Mouse (Mus musculus): Measurements from ENCODE around the gene Ryr1. TPM values are rescaled to one million over a fixed set of nuclear protein-coding genes. Genes with fewer than 3 reads are reported as not detected.
A peak's percentile ranks its signal among the peaks of the same experiment; 100 is the strongest.

Gene Ryr1
- polyA plus RNA-seq, 1 experiment from 2014 or later: 5.0 TPM

DNA sequence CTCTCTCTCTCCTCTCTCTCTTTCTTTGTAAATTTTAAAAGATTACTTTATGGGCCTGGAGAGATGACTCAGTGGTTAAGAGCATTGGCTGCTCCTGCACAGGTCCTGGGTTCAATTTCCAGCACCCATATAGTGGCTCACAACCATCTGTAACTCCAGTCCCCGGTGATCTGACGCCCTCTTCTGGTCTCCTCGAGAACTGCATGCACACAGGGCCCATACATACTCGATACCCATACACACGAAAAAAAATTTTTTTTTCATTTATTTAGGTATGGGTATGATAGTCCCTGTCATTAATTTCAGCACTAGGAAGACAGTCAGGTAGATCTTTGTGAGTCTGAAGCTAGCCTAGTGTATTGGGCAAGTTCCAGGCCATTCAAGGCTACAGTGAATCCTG lies 83.8 kb downstream of the Ryr1 start:
- Histone ChIP-seq H3K27me3 (replicated peaks; ENCODE audit: control insufficient read depth, insufficient read depth, low read length) (no peaks in the 10 kb centered on the region), H3K4me3 (ENCODE audit: low read depth, low read length) (no peak overlapping the region), H3K9me3 (replicated peaks; ENCODE audit: control insufficient read depth, low read length) (no peaks in the 10 kb centered on the region), H3K4me2 (ENCODE audit: low read length) (peak overlapping the region; percentile 76; the same call in 1 of the 2 replicates), H3K4me1 (ENCODE audit: control insufficient read depth, insufficient read depth, low read length) (peaks cover 12% of the 10 kb centered on the region), H3K36me3 (ENCODE audit: control insufficient read depth, insufficient read depth, low read length) (no peaks in the 10 kb centered on the region), H3K27ac (ENCODE audit: low read depth, low read length) (no peak overlapping the region), H3K9ac (ENCODE audit: low read length) (no peak overlapping the region)
- WGBS: 80% methylated on average over 5 of the region's 5 CpGs
- no peak for ATAC-seq
- no peak for DNase-seq (ENCODE audit: low spot score)

DNA sequence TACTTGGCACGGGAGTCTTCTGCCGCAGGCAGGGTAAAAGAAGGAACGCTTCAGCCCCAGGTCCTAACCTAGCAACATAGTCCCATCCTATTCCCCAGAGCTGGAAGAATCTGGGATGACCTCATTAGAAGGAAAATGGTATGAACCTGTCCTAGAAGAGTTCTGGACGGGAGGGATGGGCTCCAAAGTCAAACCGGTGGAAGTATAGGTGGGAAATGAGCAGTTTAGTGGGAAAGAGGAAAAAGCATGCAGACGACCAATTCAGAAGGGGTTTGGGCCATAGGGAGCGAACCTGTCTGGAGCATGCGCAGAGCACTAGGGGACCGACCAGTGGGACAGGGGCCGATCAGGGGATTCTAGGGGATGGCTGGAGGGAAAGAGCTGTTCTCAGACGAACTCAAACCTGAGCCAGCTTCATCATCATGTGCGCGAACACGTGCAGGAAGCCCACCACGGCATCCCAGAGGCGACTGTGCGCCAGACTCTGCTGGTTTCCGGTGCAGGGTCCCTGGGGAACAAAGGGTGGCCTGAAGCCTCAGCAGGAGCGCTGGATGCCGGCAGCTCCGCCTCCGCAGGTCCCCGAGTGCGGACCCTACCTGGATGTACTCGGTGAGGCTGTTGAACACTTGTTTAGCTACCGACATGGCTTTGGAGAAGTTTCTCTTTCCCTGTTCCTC lies 84.9 kb downstream of the Ryr1 start:
- H3K4me3 ChIP-seq (ENCODE audit: low read depth, low read length): peak overlapping the region; percentile 36
- peak overlapping the region; percentile 63 for H3K9ac ChIP-seq (ENCODE audit: low read length)
- 4% methylated on average over 26 of the region's 26 CpGs for WGBS
- H3K4me1 ChIP-seq (ENCODE audit: control insufficient read depth, insufficient read depth, low read length): peaks cover 12% of the 10 kb centered on the region
- ATAC-seq: peak; percentile 74
- H3K27me3 ChIP-seq (replicated peaks; ENCODE audit: control insufficient read depth, insufficient read depth, low read length): no peaks in the 10 kb centered on the region
- H3K4me2 ChIP-seq (ENCODE audit: low read length): peak overlapping the region; percentile 76
- DNase-seq (ENCODE audit: low spot score): peak; percentile 58
- 0 out of 2 replicates have a peak overlapping the region, but pooled peaks have one; percentile 39 for H3K27ac ChIP-seq (ENCODE audit: low read depth, low read length)
- H3K9me3 ChIP-seq (replicated peaks; ENCODE audit: control insufficient read depth, low read length): no peaks in the 10 kb centered on the region
- H3K36me3 ChIP-seq (ENCODE audit: control insufficient read depth, insufficient read depth, low read length): no peaks in the 10 kb centered on the region

DNA sequence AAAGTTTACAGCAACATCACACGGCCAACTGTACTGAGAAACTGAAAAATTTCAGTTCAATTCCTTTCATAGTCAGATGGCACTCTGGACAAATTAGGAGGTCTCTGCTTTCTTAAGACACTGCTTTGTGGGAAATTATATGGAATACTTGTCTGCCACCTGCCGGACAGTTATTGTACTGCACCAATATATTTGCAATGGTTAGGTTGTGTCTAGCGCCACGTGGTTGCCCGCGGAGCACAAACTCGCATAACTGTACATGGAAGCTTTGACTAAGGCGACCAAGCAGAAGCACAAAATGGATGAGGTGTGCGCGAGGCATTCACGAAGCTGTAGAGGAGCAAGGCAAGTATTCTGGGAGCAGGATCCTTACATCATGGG lies 85.4 kb downstream of the Ryr1 start:
- Histone ChIP-seq H3K9me3 (replicated peaks; ENCODE audit: control insufficient read depth, low read length) (no peaks in the 10 kb centered on the region), H3K27me3 (replicated peaks; ENCODE audit: control insufficient read depth, insufficient read depth, low read length) (no peaks in the 10 kb centered on the region), H3K4me2 (ENCODE audit: low read length) (peak overlapping the region; percentile 76), H3K4me1 (ENCODE audit: control insufficient read depth, insufficient read depth, low read length) (peaks cover 12% of the 10 kb centered on the region), H3K4me3 (ENCODE audit: low read depth, low read length) (peak overlapping the region; percentile 36), H3K27ac (ENCODE audit: low read depth, low read length) (no peak overlapping the region), H3K9ac (ENCODE audit: low read length) (peak overlapping the region; percentile 63; the same call in 1 of the 2 replicates), H3K36me3 (ENCODE audit: control insufficient read depth, insufficient read depth, low read length) (no peaks in the 10 kb centered on the region)
- peak; percentile 82 for ATAC-seq
- DNase-seq (ENCODE audit: low spot score): peak; percentile 97
- whole genome bisulfite sequencing: 2% methylated on average over 11 of the region's 11 CpGs

DNA sequence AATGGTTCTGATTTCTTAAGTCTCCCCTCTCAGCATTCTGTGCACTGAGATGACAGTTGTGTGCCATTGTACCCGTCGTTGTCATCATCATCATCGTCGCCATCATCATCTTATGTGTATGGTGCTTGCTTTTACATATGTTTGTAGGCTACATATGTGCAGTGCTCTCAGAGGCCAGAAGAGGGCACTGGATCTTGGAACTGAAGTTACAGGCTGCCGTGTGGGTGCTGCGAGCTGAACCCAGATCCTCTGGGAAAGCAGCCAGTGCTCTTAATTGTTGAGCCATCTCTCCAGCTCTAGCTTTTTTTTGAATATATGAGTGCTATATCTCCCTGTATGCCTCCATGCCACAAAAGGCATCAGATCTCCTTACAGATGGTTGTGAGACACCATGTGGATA lies 87.7 kb downstream of the Ryr1 start:
- Histone ChIP-seq H3K27ac (ENCODE audit: low read depth, low read length) (no peak overlapping the region), H3K36me3 (ENCODE audit: control insufficient read depth, insufficient read depth, low read length) (no peaks in the 10 kb centered on the region), H3K9me3 (replicated peaks; ENCODE audit: control insufficient read depth, low read length) (no peaks in the 10 kb centered on the region), H3K4me2 (ENCODE audit: low read length) (no peak overlapping the region), H3K4me3 (ENCODE audit: low read depth, low read length) (no peak overlapping the region), H3K9ac (ENCODE audit: low read length) (no peak overlapping the region), H3K4me1 (ENCODE audit: control insufficient read depth, insufficient read depth, low read length) (peaks cover 9% of the 10 kb centered on the region; the same call in 1 of the 2 replicates), H3K27me3 (replicated peaks; ENCODE audit: control insufficient read depth, insufficient read depth, low read length) (no peaks in the 10 kb centered on the region)
- DNase-seq (ENCODE audit: low spot score) (no peak), ATAC-seq (no peak)
- 89% methylated on average over 6 of the region's 6 CpGs for WGBS

DNA sequence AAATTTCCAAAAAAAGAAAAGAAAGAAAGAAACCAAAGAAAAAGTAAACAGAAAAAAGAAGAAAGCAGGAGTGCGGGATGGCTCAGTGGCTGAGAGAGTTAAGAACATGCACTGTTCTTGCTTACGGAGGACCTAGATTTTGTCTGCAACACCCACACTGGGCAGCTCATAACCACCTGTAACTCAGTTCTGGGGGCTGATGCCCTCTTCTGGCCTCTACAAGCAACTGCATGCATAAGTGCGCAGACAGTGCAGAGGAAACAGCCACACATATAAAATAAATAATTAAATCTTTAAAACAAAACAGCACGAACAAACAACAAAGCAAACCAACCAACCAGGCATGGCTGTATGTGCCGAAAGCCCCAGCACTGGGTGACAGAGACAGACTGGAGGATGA lies 92.3 kb downstream of the Ryr1 start:
- ATAC-seq: no peak
- H3K4me3 ChIP-seq (ENCODE audit: low read depth, low read length): no peak overlapping the region
- no peaks in the 10 kb centered on the region for H3K27me3 ChIP-seq (replicated peaks; ENCODE audit: control insufficient read depth, insufficient read depth, low read length)
- H3K36me3 ChIP-seq (ENCODE audit: control insufficient read depth, insufficient read depth, low read length): no peaks in the 10 kb centered on the region
- no peak overlapping the region for H3K9ac ChIP-seq (ENCODE audit: low read length)
- H3K4me2 ChIP-seq (ENCODE audit: low read length): no peak overlapping the region
- H3K9me3 ChIP-seq (replicated peaks; ENCODE audit: control insufficient read depth, low read length): no peaks in the 10 kb centered on the region
- no peaks in the 10 kb centered on the region for H3K4me1 ChIP-seq (ENCODE audit: control insufficient read depth, insufficient read depth, low read length)
- no peak for DNase-seq (ENCODE audit: low spot score)
- no peak overlapping the region for H3K27ac ChIP-seq (ENCODE audit: low read depth, low read length)
- 86% methylated on average over 5 of the region's 5 CpGs for WGBS

DNA sequence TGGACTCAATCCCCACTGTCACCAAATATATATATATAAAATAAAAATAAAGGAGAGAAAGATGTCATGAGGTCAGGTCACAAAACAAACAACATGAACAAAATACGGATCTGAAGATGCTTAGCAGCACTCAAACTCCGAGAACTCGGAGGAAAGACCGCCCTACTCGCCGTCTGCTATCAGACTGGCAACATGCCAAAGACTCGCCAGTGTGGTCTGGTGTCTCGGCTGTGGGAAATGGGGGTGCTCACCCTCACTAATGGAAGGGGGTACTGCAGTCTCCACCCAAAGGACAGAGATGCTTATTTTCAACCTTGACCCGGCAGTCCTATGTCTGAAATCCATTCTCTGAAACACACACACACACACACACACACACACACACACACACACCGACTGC lies 93.3 kb downstream of the Ryr1 start:
- no peak for ATAC-seq
- no peaks in the 10 kb centered on the region for H3K9me3 ChIP-seq (replicated peaks; ENCODE audit: control insufficient read depth, low read length)
- no peaks in the 10 kb centered on the region for H3K36me3 ChIP-seq (ENCODE audit: control insufficient read depth, insufficient read depth, low read length)
- H3K9ac ChIP-seq (ENCODE audit: low read length): no peak overlapping the region
- H3K27ac ChIP-seq (ENCODE audit: low read depth, low read length): no peak overlapping the region
- DNase-seq (ENCODE audit: low spot score): no peak
- no peaks in the 10 kb centered on the region for H3K4me1 ChIP-seq (ENCODE audit: control insufficient read depth, insufficient read depth, low read length)
- WGBS: 74% methylated on average over 10 of the region's 10 CpGs
- H3K4me3 ChIP-seq (ENCODE audit: low read depth, low read length): no peak overlapping the region
- H3K4me2 ChIP-seq (ENCODE audit: low read length): no peak overlapping the region
- H3K27me3 ChIP-seq (replicated peaks; ENCODE audit: control insufficient read depth, insufficient read depth, low read length): no peaks in the 10 kb centered on the region

DNA sequence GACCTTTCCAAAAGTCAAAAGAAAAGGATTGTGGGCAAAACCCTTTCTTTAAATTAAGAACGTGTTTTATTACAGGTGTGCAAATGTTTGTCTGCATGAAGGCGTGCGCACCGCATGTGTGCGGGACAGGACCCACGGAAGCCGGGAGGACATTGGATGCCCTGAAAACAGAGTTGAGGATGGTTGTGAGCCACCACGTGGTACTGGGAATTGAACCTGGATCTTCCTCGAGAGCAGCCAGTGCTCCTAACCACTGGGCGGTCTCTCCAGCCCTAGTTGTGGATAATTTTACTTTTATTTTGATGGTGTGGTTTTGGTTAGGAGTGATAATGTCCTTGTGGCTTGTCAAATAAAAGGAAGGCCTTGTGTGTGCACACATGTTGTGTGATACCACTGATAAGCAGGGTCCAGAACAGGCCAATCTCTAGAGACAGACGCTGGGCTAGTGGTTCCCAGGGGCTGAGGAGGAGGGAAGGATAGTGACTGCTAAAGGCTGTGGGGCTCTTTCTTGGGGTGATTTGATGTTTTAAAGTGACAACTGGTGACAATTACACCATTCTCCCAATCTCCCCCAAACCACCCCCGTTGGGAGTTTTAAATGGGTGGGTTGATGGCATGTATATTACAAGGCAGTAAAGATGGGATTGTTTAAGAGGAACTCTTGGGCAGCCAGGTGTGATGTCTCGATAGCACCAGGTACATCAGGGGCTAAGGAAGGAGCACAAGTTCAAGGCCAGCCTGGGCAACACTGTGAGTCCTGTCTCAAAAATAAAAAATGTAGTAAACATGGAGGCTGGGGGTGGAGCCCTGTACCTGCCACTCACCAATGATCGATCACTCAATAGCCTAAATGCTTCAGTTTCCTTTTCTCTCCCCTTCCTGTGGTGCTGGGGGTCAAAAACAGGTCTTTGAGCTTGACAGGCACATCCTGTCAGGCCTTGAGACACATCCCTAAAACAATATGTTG lies 95.0 kb downstream of the Ryr1 start:
- no peak overlapping the region for H3K4me2 ChIP-seq (ENCODE audit: low read length)
- H3K4me1 ChIP-seq (ENCODE audit: control insufficient read depth, insufficient read depth, low read length): no peaks in the 10 kb centered on the region
- H3K36me3 ChIP-seq (ENCODE audit: control insufficient read depth, insufficient read depth, low read length): no peaks in the 10 kb centered on the region
- ATAC-seq (no peak), DNase-seq (ENCODE audit: low spot score) (no peak)
- H3K9ac ChIP-seq (ENCODE audit: low read length): no peak overlapping the region
- no peak overlapping the region for H3K4me3 ChIP-seq (ENCODE audit: low read depth, low read length)
- H3K27me3 ChIP-seq (replicated peaks; ENCODE audit: control insufficient read depth, insufficient read depth, low read length): no peaks in the 10 kb centered on the region
- 91% methylated on average over 14 of the region's 14 CpGs for WGBS
- no peaks in the 10 kb centered on the region for H3K9me3 ChIP-seq (replicated peaks; ENCODE audit: control insufficient read depth, low read length)
- H3K27ac ChIP-seq (ENCODE audit: low read depth, low read length): no peak overlapping the region

DNA sequence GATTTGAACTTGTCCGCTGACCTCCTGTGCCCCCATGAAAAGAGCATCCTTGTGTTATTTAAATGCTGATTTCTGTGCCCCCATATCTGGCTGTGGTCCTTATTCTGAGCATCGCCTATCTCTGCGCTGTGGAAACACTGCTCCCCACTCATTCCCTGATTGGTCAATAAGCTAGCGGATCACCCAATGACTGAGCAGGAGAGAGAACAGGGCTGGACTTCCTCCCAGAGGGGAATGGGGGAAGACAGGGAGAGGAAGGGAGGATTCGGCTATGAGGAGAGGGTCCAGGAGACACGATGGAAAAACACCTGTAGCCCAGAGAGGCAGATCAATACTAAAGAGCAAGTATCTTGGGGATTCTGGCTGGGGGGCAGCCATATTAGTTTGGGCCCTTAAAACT lies 96.2 kb downstream of the Ryr1 start:
- Histone ChIP-seq H3K9me3 (replicated peaks; ENCODE audit: control insufficient read depth, low read length) (no peaks in the 10 kb centered on the region), H3K36me3 (ENCODE audit: control insufficient read depth, insufficient read depth, low read length) (no peaks in the 10 kb centered on the region), H3K4me1 (ENCODE audit: control insufficient read depth, insufficient read depth, low read length) (no peaks in the 10 kb centered on the region), H3K9ac (ENCODE audit: low read length) (no peak overlapping the region), H3K27ac (ENCODE audit: low read depth, low read length) (no peak overlapping the region), H3K4me3 (ENCODE audit: low read depth, low read length) (no peak overlapping the region), H3K27me3 (replicated peaks; ENCODE audit: control insufficient read depth, insufficient read depth, low read length) (no peaks in the 10 kb centered on the region), H3K4me2 (ENCODE audit: low read length) (no peak overlapping the region)
- 85% methylated on average over 6 of the region's 6 CpGs for WGBS
- ATAC-seq: no peak
- DNase-seq (ENCODE audit: low spot score): no peak

DNA sequence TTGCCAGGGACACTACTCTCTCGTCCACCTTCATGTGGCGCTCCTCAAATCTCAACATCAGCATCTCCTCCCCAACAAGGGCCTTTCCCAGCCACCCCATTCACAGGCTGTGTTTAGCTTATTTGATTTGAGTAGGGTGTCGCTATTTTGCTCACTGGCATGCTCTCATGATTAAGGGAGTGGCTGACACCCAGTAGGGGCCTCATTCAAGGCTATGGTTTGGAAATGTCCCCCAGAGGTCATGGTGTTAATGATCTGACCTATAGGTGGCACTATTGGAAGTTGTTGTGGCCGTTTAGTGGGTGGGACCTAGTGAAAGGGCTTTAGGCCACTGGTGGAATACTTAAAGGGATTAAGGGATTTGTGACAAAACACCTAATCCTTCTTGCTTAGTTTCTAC lies 98.2 kb downstream of the Ryr1 start:
- no peak overlapping the region for H3K9ac ChIP-seq (ENCODE audit: low read length)
- H3K4me2 ChIP-seq (ENCODE audit: low read length): no peak overlapping the region
- H3K27ac ChIP-seq (ENCODE audit: low read depth, low read length): no peak overlapping the region
- ATAC-seq (no peak), DNase-seq (ENCODE audit: low spot score) (no peak)
- H3K27me3 ChIP-seq (replicated peaks; ENCODE audit: control insufficient read depth, insufficient read depth, low read length): no peaks in the 10 kb centered on the region
- no peak overlapping the region for H3K4me3 ChIP-seq (ENCODE audit: low read depth, low read length)
- H3K36me3 ChIP-seq (ENCODE audit: control insufficient read depth, insufficient read depth, low read length): no peaks in the 10 kb centered on the region
- H3K9me3 ChIP-seq (replicated peaks; ENCODE audit: control insufficient read depth, low read length): no peaks in the 10 kb centered on the region
- 64% methylated on average over 4 of the region's 4 CpGs for WGBS
- no peaks in the 10 kb centered on the region for H3K4me1 ChIP-seq (ENCODE audit: control insufficient read depth, insufficient read depth, low read length)
